Mouse (Mus musculus) hindbrain, postnatal 0 days (tissue): ENCODE results near the gene Sdhd. TPM values are rescaled to one million over a fixed set of nuclear protein-coding genes. Genes with fewer than 3 reads are reported as not detected.
A peak's percentile ranks its signal among the peaks of the same experiment; 100 is the strongest.

Experiments used
- ATAC-seq: fragments of 200-750 bp; cut with Nextera tagmentation; 2 replicates; pipeline ENCODE4 v1.8.0; 2017; ENCODE audit warnings: mild to moderate bottlenecking, moderate TSS enrichment, moderate library complexity
- DNase-seq: peaks from one replicate; pipeline ENCODE4 v3.0.0-alpha.2; 2015; ENCODE audit warnings: low spot score
- H3K27ac ChIP-seq: fragments of 300-500 bp; sonication (generic); 2 replicates; pipeline ENCODE4 v1.5.1; 2014; ENCODE audit warnings: mild to moderate bottlenecking
- H3K27me3 ChIP-seq: fragments of 300-500 bp; sonication (generic); 2 replicates; pipeline ENCODE4 v1.6.1; 2014; ENCODE audit warnings: low read length, mixed read lengths; ENCODE audit not compliant: insufficient read depth
- H3K36me3 ChIP-seq: fragments of 300-500 bp; sonication (generic); 2 replicates; pipeline ENCODE4 v1.6.1; 2014; ENCODE audit warnings: low read length, mixed read lengths; ENCODE audit not compliant: insufficient read depth
- H3K4me1 ChIP-seq: fragments of 300-500 bp; sonication (generic); 2 replicates; pipeline ENCODE4 v1.6.1; 2014; ENCODE audit warnings: antibody characterized with exemption, low read length, mixed read lengths; ENCODE audit not compliant: insufficient read depth
- H3K4me2 ChIP-seq: fragments of 300-500 bp; sonication (generic); 2 replicates; pipeline ENCODE4 v1.6.1; 2014; ENCODE audit warnings: low read depth, mild to moderate bottlenecking, low read length, moderate library complexity, mixed read lengths
- H3K4me3 ChIP-seq: fragments of 300-500 bp; sonication (generic); 2 replicates; pipeline ENCODE4 v1.5.1; 2014; ENCODE audit warnings: low read length
- H3K9ac ChIP-seq: fragments of 300-500 bp; sonication (generic); replicated peaks from 2 replicates; pipeline ENCODE4 v1.6.1; 2014; ENCODE audit warnings: mild to moderate bottlenecking, low read length, moderate library complexity, mixed read lengths
- H3K9me3 ChIP-seq: fragments of 300-500 bp; sonication (generic); 2 replicates; pipeline ENCODE4 v1.6.1; 2016; ENCODE audit warnings: low read length, mixed read lengths
- CTCF ChIP-seq: IDR thresholded peaks from 2 replicates; pipeline ENCODE4 v1.5.1; 2016; ENCODE audit warnings: antibody characterized with exemption, control low read depth, low read depth
- WGBS: fragments of 180-500 bp; shearing (Covaris S2); extraction: QIAGEN DNeasy Blood & Tissue Kit; methylation state at CpG from one replicate; pipeline ENCODE4 v1.1.7; 2014; 5-methylcytosine and 5-hydroxymethylcytosine counted together
- polyA plus RNA-seq: library from polyadenylated mRNA; unstranded; fragments of >200 nt; fragmentation: Nextera tagmentation; extraction: Ambion mirVana; gene quantifications from 2 replicates; pipeline ENCODE4 v1.2.1, GENCODE M21; 2015
- total RNA-seq: library from RNA; depleted of rRNA; stranded (reverse); fragments of >200 nt; gene quantifications from 2 replicates; pipeline ENCODE4 v1.2.3, GENCODE M21; 2014

The Sdhd gene
- total and polyA plus RNA-seq, 2 experiments from 2014 or later, result 251 to 363 TPM

DNA sequence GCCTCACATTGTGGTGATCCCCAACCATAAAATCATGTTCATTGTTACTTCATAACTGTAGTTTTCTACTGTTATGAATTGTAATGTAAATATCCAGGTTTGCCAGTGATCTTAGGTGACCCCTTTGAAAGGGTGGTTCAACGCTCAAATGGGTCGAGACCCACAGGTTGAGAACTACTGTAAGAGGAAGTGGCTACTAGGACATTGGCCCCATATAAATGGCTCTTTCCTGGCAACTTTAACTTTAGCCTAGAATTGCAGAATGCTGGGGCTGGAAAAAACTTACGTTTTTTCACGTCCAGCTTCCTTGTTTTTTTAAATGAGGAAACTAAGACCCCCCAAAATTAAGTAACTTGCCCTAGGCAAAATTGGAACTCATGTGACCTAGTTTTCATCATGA lies 36.2 kb downstream of the Sdhd start:
- 93% methylated on average over 4 of the region's 4 CpGs for WGBS
- no peak for ATAC-seq
- no peak for DNase-seq

GRCm38 (mm10) chr9:50565940-50566339 lies 37.7 kb downstream of the Sdhd start:
- Histone ChIP-seq H3K4me3 (no peak overlapping the region), H3K4me1 (no peaks in the 10 kb centered on the region), H3K36me3 (no peaks in the 10 kb centered on the region), H3K9me3 (no peaks in the 10 kb centered on the region), H3K27ac (no peak overlapping the region), H3K27me3 (no peaks in the 10 kb centered on the region), H3K9ac (no peak overlapping the region), H3K4me2 (no peak overlapping the region)
- no peak for TF ChIP-seq CTCF
- DNase-seq, result no peak
- ATAC-seq, result no peak
- WGBS, result 92% methylated on average over 4 of the region's 4 CpGs

More for the DNA sequence above, 36.2 kb downstream of the Sdhd start:
- Histone ChIP-seq H3K4me3 (no peak overlapping the region), H3K9ac (no peak overlapping the region), H3K36me3 (no peaks in the 10 kb centered on the region), H3K27me3 (no peaks in the 10 kb centered on the region), H3K4me2 (no peak overlapping the region), H3K9me3 (no peaks in the 10 kb centered on the region), H3K4me1 (no peaks in the 10 kb centered on the region), H3K27ac (no peak overlapping the region)
- TF ChIP-seq CTCF, result no peak

DNA sequence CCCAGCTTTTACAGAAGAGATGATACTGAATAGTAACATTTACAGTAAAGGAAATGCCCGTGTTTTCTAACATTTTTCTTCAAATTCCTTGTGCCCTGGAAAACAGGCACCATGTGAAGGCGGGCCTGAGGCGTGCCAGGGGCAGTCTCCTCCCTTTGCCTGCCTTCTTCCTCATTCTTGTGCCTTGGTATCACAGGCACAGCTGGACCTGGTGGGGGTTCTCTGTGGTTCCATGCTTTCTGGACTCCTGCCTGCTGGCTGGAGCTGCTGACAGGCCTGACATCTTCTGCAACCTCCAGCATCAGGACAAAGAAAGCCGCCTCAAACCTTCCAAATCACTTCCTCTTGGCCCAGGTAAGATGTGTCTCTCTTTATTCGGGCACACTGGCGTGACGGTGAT lies 38.4 kb downstream of the Sdhd start:
- no peak overlapping the region for H3K9ac ChIP-seq
- WGBS, result 70% methylated on average over 7 of the region's 7 CpGs
- no peaks in the 10 kb centered on the region for H3K4me1 ChIP-seq
- no peak for TF ChIP-seq CTCF
- H3K27ac ChIP-seq, result no peak overlapping the region
- no peak overlapping the region for H3K4me3 ChIP-seq
- no peak overlapping the region for H3K4me2 ChIP-seq
- peak; percentile 8 for DNase-seq
- H3K9me3 ChIP-seq, result no peaks in the 10 kb centered on the region
- H3K36me3 ChIP-seq, result no peaks in the 10 kb centered on the region
- ATAC-seq, result no peak
- no peaks in the 10 kb centered on the region for H3K27me3 ChIP-seq

- Histone ChIP-seq H3K4me2 (no peak overlapping the region), H3K27me3 (no peaks in the 10 kb centered on the region), H3K4me3 (no peak overlapping the region), H3K4me1 (no peaks in the 10 kb centered on the region), H3K36me3 (no peaks in the 10 kb centered on the region), H3K27ac (no peak overlapping the region), H3K9me3 (no peaks in the 10 kb centered on the region), H3K9ac (no peak overlapping the region)
- 84% methylated on average over 2 of the region's 2 CpGs for WGBS
- TF ChIP-seq CTCF, result no peak
- ATAC-seq, result no peak
- no peak for DNase-seq
Measured at GRCm38 (mm10) chr9:50561918-50562360, 41.7 kb downstream of the Sdhd start.

DNA sequence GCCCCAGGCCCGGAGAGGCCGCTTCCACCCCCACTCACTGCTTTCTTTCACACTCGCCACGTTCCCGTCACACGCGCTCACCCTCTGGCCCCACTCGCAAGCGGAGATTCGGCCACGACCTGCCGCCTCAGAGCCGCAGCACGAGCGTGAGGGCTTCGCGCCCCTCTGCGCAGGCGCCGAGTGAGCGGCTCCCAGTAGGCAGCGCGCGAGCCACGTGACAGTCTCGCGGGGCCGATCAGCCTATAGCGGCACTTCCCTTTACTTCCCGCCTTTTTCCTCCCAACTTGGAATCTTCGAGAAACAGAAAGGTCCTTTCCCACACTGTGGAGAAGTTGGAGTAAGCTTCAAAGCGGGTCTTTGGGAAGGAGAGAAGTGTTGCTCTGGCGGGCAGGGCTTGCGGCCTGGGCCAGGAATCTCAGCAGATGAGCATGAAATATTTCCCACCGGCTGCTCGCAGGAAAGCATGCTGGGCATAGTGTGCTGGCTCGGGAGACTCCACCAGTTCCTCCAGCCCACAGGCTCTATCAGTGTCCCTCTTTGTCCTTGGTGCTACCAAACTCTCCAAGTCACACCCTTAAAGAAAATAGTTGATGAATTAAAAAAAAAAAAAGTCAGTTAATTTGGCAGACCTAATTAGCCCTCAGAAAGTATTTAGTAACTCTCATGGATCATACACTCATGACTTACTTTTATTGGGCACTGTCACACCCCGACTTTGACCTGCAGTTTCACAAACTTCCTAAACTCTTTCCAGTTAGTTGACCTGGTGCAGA lies 42.3 kb downstream of the Sdhd start, which contains the start of gene Tex12:
Tex12 (minus strand) TSS at position 181 of the 773 bp plus-strand sequence.
- Histone ChIP-seq H3K4me2 (no peak within 1 kb of the TSS), H3K9me3 (no peaks in the 10 kb centered on the region), H3K27me3 (no peaks in the 10 kb centered on the region), H3K36me3 (no peaks in the 10 kb centered on the region), H3K27ac (no peak within 1 kb of the TSS), H3K4me3 (no peak within 1 kb of the TSS), H3K9ac (no peak within 1 kb of the TSS), H3K4me1 (no peaks in the 10 kb centered on the region)
- TF ChIP-seq CTCF, result no peak
- ATAC-seq (no peak), DNase-seq (no peak)
- WGBS, result 91% methylated on average over 38 of the region's 38 CpGs

DNA sequence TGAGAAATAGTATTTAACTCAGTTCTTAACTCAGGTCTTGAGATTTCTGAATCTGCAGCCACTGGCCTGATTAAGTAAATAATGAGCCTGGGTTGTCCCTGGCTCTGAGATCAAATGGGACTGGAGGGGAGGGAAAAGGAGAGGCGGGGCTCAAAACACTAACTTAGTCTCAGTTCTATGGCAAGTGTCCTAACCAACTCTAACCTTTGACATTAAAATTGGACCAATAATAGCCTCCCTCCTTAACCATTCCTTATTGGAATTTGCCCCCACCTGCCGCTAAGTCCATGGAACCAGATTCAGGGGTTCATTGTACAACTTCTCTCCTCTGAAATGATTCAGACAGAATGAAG lies 48.5 kb downstream of the Sdhd start, which contains the start of gene Bco2:
Bco2 (minus strand) TSS at position 88 of the 353 bp plus-strand sequence.
- Histone ChIP-seq H3K4me2 (peak within 1 kb of the TSS; percentile 53), H3K4me1 (no peaks in the 10 kb centered on the region; the same call in 1 of the 2 replicates), H3K27me3 (no peaks in the 10 kb centered on the region), H3K36me3 (no peaks in the 10 kb centered on the region), H3K4me3 (peak within 1 kb of the TSS; percentile 27), H3K9ac (peak within 1 kb of the TSS; percentile 33; the same call in 1 of the 2 replicates), H3K9me3 (no peaks in the 10 kb centered on the region), H3K27ac (peak within 1 kb of the TSS; percentile 79)
- no peak for TF ChIP-seq CTCF
- 17% methylated on average over 2 of the region's 2 CpGs for WGBS
- no peak for DNase-seq
- ATAC-seq, result peak; percentile 58; the same call in 1 of the 2 replicates
